Mouse (Mus musculus) forebrain, postnatal 0 days (tissue): ENCODE measurements around the gene Slc6a11. TPM values are rescaled to one million over a fixed set of nuclear protein-coding genes. Genes with fewer than 3 reads are reported as not detected.

Experiments
- ATAC-seq: fragments of 200-750 bp; cut with Nextera tagmentation; 2 replicates; pipeline ENCODE4 v1.8.0; 2017; ENCODE audit warnings: mild to moderate bottlenecking, moderate library complexity
- DNase-seq: peaks from one replicate; pipeline ENCODE4 v3.0.0-alpha.2; 2015
- H3K27ac ChIP-seq: fragments of 300-500 bp; sonication (generic); 2 replicates; pipeline ENCODE4 v1.5.1; 2014; ENCODE audit warnings: low read depth, mild to moderate bottlenecking, antibody characterized with exemption, low read length, moderate library complexity, mixed read lengths
- H3K27me3 ChIP-seq: fragments of 300-500 bp; sonication (generic); 2 replicates; pipeline ENCODE4 v1.6.1; 2014; ENCODE audit warnings: mild to moderate bottlenecking, low read length, mixed read lengths; ENCODE audit not compliant: insufficient read depth
- H3K36me3 ChIP-seq: fragments of 300-500 bp; sonication (generic); 2 replicates; pipeline ENCODE4 v1.6.1; 2014; ENCODE audit warnings: mild to moderate bottlenecking, moderate library complexity; ENCODE audit not compliant: insufficient read depth
- H3K4me1 ChIP-seq: fragments of 300-500 bp; sonication (generic); 2 replicates; pipeline ENCODE4 v1.6.1; 2014; ENCODE audit warnings: antibody characterized with exemption; ENCODE audit not compliant: insufficient read depth
- H3K4me2 ChIP-seq: fragments of 300-500 bp; sonication (generic); 2 replicates; pipeline ENCODE4 v1.6.1; 2014; ENCODE audit warnings: low read depth, mild to moderate bottlenecking, moderate library complexity
- H3K4me3 ChIP-seq: fragments of 300-500 bp; sonication (generic); 2 replicates; pipeline ENCODE4 v1.5.1; 2014; ENCODE audit warnings: low read depth, low read length, mixed read lengths
- H3K9ac ChIP-seq: fragments of 300-500 bp; sonication (generic); 2 replicates; pipeline ENCODE4 v1.6.1; 2014; ENCODE audit warnings: mild to moderate bottlenecking
- H3K9me3 ChIP-seq: fragments of 300-500 bp; sonication (generic); 2 replicates; pipeline ENCODE4 v1.6.1; 2016; ENCODE audit warnings: low read length
- CTCF ChIP-seq: sonication (generic); IDR thresholded peaks from 2 replicates; pipeline ENCODE4 v1.5.1; 2016; ENCODE audit warnings: antibody characterized with exemption, control low read depth, low read depth
- WGBS: fragments of 180-500 bp; shearing (Covaris S2); extraction: QIAGEN DNeasy Blood & Tissue Kit; methylation state at CpG from one replicate; pipeline ENCODE4 v1.1.7; 2014; 5-methylcytosine and 5-hydroxymethylcytosine counted together
- polyA plus RNA-seq: library from polyadenylated mRNA; unstranded; fragments of >200 nt; fragmentation: Nextera tagmentation; extraction: Ambion mirVana; gene quantifications from 2 replicates; pipeline ENCODE4 v1.2.1, GENCODE M21; 2015
- total RNA-seq: library from RNA; depleted of rRNA; stranded (reverse); fragments of >200 nt; gene quantifications from 2 replicates; pipeline ENCODE4 v1.2.3, GENCODE M21; 2014; rRNA removed

The Slc6a11 gene
- total RNA-seq (64.4 and 86.9 TPM in 2 replicates), polyA plus RNA-seq (45.6 and 62.9 TPM in 2 replicates)

DNA sequence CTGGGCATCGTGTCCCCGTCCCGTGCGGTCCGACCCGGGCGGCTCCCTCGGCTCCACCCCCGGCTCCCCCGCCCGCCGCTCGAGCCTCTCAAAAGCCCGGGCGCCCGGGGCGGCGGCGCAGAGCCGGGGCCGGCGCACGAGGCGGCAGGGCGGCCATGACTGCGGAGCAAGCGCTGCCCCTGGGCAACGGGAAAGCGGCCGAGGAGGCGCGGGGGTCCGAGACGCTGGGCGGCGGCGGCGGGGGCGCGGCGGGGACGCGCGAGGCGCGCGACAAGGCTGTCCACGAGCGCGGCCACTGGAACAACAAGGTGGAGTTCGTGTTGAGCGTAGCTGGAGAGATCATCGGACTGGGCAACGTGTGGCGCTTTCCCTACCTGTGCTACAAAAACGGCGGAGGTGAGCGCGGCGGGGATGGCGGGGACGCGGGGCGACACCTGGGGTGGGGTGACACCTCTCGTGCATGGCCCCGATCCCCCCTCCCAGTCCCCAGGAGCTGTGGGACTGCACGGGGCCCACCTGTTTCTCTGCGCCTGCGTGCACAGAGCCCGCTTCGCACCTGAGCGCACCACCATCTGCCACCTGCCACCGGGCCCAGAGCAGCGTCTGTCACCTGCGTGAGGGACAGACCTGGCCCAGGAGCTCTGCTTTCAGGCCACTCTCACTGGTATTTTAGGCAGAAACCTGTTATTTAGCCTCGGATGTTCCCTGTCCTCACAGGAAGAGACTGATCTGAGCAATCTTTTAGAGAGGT, at the start of gene Slc6a11:
Gene Slc6a11 (plus strand): TSS at position 120 of the 751 bp plus-strand sequence.
- peak within 1 kb of the TSS; percentile 40; the same call in 1 of the 2 replicates for H3K27ac ChIP-seq
- 2% methylated on average over 66 of the region's 76 CpGs for WGBS

DNA sequence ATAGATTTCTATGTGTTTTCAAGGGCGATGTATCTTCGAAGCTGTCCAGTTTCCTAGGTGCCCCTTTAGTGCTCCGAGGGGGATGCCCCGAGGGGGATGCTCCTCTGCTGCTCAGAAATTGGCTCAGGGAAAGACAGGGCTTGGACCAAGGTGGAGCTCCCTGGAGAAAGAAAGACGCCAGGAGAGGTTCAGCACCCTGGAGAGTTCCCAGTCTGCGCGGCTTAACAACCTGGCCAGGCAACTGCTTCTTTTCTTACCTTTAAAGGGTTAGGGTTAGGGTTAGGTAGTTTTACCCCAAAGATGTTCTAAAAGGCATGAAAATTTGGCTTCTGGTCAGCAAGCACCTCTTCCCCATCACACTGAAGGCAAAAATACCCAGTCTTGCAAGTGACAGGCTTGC, 43.9 kb upstream of the Slc6a11 start:
- Histone ChIP-seq H3K27ac (no peak overlapping the region), H3K36me3 (no peaks in the 10 kb centered on the region), H3K4me3 (no peak overlapping the region), H3K4me2 (no peak overlapping the region), H3K9me3 (no peaks in the 10 kb centered on the region), H3K9ac (no peak overlapping the region), H3K27me3 (no peaks in the 10 kb centered on the region; the same call in 1 of the 2 replicates), H3K4me1 (no peaks in the 10 kb centered on the region)
- ATAC-seq (no peak), DNase-seq (no peak)
- 22% methylated on average over 7 of the region's 7 CpGs for WGBS
- TF ChIP-seq CTCF, result no peak

More for the DNA sequence above, at the start of gene Slc6a11:
- Histone ChIP-seq H3K4me1 (peaks cover 5% of the 10 kb centered on the region; the same call in 1 of the 2 replicates), H3K36me3 (no peaks in the 10 kb centered on the region), H3K9me3 (no peaks in the 10 kb centered on the region), H3K4me2 (peak within 1 kb of the TSS; percentile 97), H3K9ac (peak within 1 kb of the TSS; percentile 85), H3K27me3 (no peaks in the 10 kb centered on the region), H3K4me3 (peak within 1 kb of the TSS; percentile 62)
- ATAC-seq (peak; percentile 77), DNase-seq (peak; percentile 55)
- TF ChIP-seq CTCF, result no peak

DNA sequence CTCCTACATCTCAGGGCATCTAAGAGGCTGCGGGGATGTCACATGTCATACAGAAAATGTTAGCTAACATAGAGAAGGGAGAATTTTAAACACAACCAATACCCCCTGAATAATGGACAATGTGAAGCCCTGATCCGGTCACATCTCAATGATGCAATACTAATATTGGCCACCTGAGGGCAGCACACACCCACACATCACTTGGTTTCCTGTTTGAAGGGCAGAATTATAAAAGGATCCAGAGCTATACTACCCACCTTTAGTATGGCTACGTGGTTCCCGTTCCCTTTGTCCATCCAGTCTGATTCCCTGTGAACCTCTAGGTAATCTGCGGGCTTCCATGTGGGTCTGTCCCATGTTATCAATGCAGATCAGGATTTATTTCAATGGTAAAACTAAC, 41.4 kb upstream of the Slc6a11 start:
- peak; percentile 97 for TF ChIP-seq CTCF

DNA sequence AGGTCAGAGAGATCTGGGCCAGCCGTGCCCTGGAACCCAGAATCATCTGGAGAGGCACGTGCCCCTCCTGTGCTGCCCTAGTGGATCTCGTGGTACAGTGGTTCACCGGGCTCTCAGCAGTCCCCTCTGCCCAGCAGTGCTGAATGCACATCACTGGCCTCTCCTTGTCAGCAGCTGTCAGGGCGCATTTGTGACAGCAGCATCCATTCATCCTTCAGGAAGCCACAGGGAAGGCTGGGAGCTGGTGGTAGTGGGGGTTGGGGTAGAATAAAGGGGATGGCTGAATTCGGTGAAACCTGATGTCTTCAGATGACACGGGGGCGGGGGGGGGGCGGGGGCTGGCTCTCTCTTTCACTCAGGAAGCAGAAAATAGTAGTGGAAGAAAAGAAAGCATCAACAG, 38.8 kb upstream of the Slc6a11 start:
- H3K4me3 ChIP-seq, result no peak overlapping the region
- H3K9me3 ChIP-seq, result no peaks in the 10 kb centered on the region
- no peaks in the 10 kb centered on the region; the same call in 1 of the 2 replicates for H3K27me3 ChIP-seq
- no peak for ATAC-seq
- no peak for TF ChIP-seq CTCF
- no peak overlapping the region for H3K9ac ChIP-seq
- H3K4me2 ChIP-seq, result no peak overlapping the region
- no peaks in the 10 kb centered on the region for H3K36me3 ChIP-seq
- WGBS, result 26% methylated on average over 9 of the region's 9 CpGs
- H3K27ac ChIP-seq, result no peak overlapping the region
- no peaks in the 10 kb centered on the region for H3K4me1 ChIP-seq
- DNase-seq, result no peak

More for the DNA sequence above, 41.4 kb upstream of the Slc6a11 start:
- Histone ChIP-seq H3K27me3 (no peaks in the 10 kb centered on the region; the same call in 1 of the 2 replicates), H3K4me3 (no peak overlapping the region), H3K4me1 (no peaks in the 10 kb centered on the region), H3K4me2 (no peak overlapping the region), H3K36me3 (no peaks in the 10 kb centered on the region), H3K9ac (no peak overlapping the region), H3K9me3 (no peaks in the 10 kb centered on the region), H3K27ac (no peak overlapping the region)
- peak; percentile 92 for DNase-seq
- WGBS, result 12% methylated on average over 5 of the region's 5 CpGs
- ATAC-seq, result peak; percentile 56

- DNase-seq, result peak; percentile 67
- TF ChIP-seq CTCF, result no peak
- ATAC-seq, result peak; percentile 83
- Histone ChIP-seq H3K9me3 (no peaks in the 10 kb centered on the region), H3K4me2 (no peak overlapping the region), H3K27ac (peak overlapping the region; percentile 42), H3K9ac (no peak overlapping the region), H3K4me1 (no peaks in the 10 kb centered on the region), H3K27me3 (no peaks in the 10 kb centered on the region), H3K36me3 (no peaks in the 10 kb centered on the region), H3K4me3 (no peak overlapping the region)
- 24% methylated on average over 16 of the region's 16 CpGs for WGBS
These were observed 36.8 kb upstream of the Slc6a11 start for GRCm38 (mm10) chr6:114094251-114094650.

DNA sequence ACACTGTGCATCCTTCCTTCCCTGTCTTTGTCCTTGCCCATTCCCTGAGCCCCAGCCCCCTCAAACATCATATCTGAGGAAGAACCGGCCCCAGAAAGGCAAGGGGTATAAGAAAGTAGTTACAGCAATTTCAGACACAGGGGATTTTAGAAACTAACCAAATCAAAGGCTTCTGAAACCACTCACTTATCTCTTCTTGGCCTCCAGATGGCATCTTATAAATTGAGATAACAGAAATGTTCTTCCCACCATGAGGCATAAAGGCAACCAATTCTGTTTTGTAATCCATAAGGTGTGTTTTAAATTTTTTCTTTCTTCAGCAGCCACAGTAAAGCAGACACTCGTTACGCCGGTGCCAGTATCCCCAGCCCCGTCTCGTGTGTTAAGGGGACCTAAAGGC, 34.5 kb upstream of the Slc6a11 start:
- DNase-seq, result peak; percentile 37

DNA sequence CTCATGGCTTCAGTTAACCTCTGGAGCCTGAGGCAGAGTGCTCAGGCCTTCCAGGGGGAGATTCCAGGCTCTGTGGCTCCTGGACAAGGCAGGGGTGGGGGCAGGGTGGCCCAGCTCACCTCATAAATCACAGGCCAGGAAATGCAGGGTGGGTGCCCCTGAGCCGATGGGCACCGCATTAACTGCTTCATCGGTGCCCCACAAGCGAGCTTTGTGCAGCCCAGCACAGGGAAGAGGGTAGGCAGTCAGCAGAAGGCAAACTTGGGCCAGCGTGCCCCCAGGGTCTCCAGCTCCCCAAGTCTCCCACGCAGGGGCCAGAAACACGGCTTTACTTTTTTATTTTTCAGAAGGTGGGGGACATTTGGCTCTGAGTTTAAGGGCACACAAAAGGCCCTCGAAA, 29.1 kb upstream of the Slc6a11 start:
- H3K4me3 ChIP-seq, result no peak overlapping the region
- 56% methylated on average over 8 of the region's 8 CpGs for WGBS
- H3K9me3 ChIP-seq, result no peaks in the 10 kb centered on the region
- H3K36me3 ChIP-seq, result no peaks in the 10 kb centered on the region
- no peaks in the 10 kb centered on the region for H3K27me3 ChIP-seq
- no peaks in the 10 kb centered on the region for H3K4me1 ChIP-seq
- H3K4me2 ChIP-seq, result no peak overlapping the region
- no peak for TF ChIP-seq CTCF
- ATAC-seq (no peak), DNase-seq (no peak)
- H3K9ac ChIP-seq, result no peak overlapping the region
- H3K27ac ChIP-seq, result no peak overlapping the region

More for the DNA sequence above, 34.5 kb upstream of the Slc6a11 start:
- Histone ChIP-seq H3K9ac (no peak overlapping the region), H3K4me2 (no peak overlapping the region), H3K36me3 (no peaks in the 10 kb centered on the region), H3K4me1 (no peaks in the 10 kb centered on the region), H3K4me3 (no peak overlapping the region), H3K27me3 (no peaks in the 10 kb centered on the region), H3K27ac (no peak overlapping the region), H3K9me3 (no peaks in the 10 kb centered on the region)
- no peak for ATAC-seq
- peak; percentile 47 for TF ChIP-seq CTCF
- 76% methylated on average over 6 of the region's 6 CpGs for WGBS
